Mouse (Mus musculus) layer of hippocampus, postnatal 14 days (tissue): Measurements from ENCODE around the gene Gm7137. TPM values are rescaled to one million over a fixed set of nuclear protein-coding genes. Genes with fewer than 3 reads are reported as not detected.
"Not testable (repeated sequence)": the region's sequence is repeated elsewhere in the genome, so short reads cannot be mapped to it uniquely, and the experiment has no call there.

Experiments
- DNase-seq, 2 experiments: peaks; one replicate each; pipeline ENCODE4 v3.0.0; 2021 to 2022; ENCODE audit warnings: low spot score in 2 of 2, mixed read lengths in 1 of 2
- long read RNA-seq, 2 experiments: library from polyadenylated mRNA; stranded (forward); transcript quantifications; one replicate each; pipeline ENCODE4 v2.0.0; 2021
- total RNA-seq, 2 experiments: library from RNA; stranded (reverse); gene quantifications; 2 replicates each; pipeline ENCODE4 v1.2.3; 2021

The Gm7137 gene
- not detected for total RNA-seq
- long read RNA-seq, experiment 1 = 0 reads
- long read RNA-seq, experiment 2 = 0 reads

DNA sequence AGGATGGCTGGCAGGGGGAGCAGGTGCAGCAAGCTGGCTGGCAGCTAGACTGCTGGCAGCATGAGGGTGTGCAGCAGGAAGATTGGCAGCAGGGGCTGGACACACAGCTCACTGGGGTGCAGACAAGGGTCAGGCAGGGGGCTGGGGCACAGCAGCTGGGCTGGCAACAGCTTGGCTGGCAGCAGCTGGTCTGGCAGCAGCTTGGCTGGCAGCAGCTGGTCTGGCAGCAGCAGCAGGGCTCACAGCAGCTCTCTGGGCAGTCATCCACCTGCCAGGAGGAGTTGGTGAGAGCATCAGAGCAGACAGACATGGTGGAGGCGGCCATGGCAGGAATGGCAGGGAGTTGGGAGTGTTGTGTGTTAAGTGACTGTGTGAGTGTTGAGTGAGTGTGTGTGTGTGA is at the start of gene Gm7137:
Gene Gm7137, minus strand, starts transcription at position 325 of the 400 bp plus-strand sequence.
- DNase-seq = not testable (repeated sequence)

- DNase-seq = no peak
Observed at GRCm38 (mm10) chr10:77835647-77836046, 47.6 kb upstream of the Gm7137 start, which contains the start of gene Krtap10-10. TSS of gene Krtap10-10 (plus strand) at chr10:77835947.

DNA sequence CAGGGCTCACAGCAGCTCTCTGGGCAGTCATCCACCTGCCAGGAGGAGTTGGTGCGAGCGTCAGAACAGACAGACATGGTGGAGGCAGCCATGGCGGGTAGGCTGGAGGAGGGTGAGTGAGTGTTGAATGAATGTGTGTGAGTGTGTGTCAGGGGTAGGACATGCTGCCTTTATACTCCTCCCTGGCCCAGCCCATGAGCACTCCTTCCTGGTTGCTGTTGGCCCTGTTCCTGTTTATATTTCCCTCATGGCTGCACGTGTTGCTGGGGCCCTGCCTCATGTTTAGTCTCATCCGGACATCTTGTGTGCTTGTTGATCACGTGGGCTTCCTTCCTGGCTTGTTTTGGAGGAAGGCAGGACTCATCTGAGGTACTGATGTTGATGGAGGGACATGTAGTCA is 39.0 kb upstream of the Gm7137 start, which contains the start of gene Krtap10-4:
Gene Krtap10-4, minus strand, starts transcription at position 145 of the 400 bp plus-strand sequence.
- no peak for DNase-seq

DNA sequence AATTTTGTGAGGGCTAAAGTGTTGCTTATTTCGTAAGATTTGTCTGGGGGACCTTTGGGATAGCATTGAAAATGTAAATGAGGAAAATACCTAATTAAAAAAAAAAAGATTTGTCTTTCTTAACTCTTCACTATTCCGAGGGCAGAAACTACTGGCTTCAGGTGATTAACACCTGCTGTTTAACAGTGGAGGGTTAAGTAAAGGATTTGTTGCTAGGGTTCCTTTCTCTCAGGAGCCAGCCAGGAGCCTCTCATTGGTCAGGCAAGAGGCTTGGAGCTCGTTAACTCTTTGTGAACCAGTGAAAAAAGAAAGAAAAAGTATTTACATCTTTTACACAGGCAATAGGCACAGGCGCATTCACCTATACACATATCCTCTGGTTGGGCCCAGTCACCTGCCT is 31.2 kb upstream of the Gm7137 start:
- no peak for DNase-seq

DNA sequence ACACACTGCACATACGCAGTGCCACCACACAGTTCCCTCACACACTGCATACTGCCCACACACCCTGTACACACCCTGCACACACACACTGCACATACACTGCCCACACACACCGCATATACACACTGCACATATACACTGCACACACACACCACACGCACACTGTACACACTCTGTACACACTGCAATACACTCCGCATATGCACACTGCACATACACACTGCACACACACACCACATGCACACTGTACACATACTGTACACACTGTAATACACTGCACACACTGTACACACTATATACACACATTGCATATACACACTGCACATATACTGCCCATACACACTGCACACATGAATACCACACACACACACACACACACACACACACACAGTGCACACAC is 30.5 kb upstream of the Gm7137 start:
- DNase-seq = no peak

DNA sequence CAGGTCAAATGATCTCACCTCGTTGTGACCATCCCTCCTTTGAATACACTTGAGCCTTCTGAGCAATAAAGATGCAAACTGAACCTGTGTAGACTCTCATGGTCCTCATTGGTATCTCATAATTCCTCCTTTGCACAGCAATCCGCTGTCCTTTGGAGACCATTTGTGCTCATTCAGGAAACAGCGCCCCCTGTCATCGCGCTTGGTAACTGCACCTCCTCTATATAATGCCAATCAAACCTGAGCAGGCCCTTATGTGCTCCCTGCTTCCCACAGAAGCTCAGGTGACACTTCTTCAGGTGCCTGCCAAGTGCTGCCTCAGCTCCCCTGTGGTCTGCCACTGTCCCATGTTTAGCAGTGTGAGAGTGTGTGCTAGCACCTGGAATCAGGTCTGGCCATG is 27.5 kb upstream of the Gm7137 start:
- no peak for DNase-seq

GRCm38 (mm10) chr10:77814382-77814781 is 26.4 kb upstream of the Gm7137 start, which contains the start of gene Gm2696:
TSS of gene Gm2696 (plus strand) at chr10:77814682.
- DNase-seq = no peak

DNA sequence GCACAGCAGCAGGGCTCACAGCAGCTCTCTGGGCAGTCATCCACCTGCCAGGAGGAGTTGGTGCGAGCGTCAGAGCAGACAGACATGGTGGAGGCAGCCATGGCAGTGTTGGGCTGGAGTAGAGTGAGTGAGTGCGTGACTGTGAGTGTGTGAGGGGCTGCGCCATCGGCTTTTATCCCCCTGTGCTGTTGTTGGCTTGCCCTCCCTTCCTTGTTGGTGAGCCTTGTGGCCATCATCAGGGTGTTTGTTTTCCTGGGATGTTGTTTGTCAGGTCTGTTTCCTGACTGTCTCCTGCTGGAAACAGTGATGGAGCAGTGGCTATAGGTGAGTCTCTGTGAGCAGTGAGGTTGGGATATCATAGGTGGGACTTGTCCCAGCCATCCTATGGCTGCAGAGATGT is 23.7 kb upstream of the Gm7137 start, which contains the start of gene Gm9507:
Gene Gm9507, minus strand, starts transcription at position 101 of the 400 bp plus-strand sequence.
- no peak for DNase-seq

DNA sequence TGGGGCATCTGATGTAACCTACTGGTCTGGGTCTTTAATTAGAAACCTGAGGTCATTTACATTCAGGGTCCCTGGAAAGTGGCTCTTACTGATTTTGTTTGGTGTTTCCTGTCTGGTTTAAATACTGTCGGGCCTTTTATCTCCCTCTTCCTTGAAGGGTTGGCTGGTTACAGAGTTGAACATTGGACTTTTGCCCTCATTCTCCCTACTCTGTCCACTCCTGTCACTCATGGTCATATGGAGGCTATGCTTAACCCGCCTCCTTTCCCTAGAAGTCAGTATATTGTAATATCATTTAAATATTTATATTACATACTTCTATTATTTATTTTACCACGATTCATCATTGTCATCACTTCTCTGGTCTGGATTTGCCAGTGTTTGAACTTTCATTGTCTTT is 16.1 kb upstream of the Gm7137 start:
- DNase-seq = no peak

- DNase-seq = no peak
Observed at GRCm38 (mm10) chr10:77798921-77799508, 11.0 kb upstream of the Gm7137 start, which contains the start of gene Gm19668. TSS of gene Gm19668 (minus strand) at chr10:77799133.

DNA sequence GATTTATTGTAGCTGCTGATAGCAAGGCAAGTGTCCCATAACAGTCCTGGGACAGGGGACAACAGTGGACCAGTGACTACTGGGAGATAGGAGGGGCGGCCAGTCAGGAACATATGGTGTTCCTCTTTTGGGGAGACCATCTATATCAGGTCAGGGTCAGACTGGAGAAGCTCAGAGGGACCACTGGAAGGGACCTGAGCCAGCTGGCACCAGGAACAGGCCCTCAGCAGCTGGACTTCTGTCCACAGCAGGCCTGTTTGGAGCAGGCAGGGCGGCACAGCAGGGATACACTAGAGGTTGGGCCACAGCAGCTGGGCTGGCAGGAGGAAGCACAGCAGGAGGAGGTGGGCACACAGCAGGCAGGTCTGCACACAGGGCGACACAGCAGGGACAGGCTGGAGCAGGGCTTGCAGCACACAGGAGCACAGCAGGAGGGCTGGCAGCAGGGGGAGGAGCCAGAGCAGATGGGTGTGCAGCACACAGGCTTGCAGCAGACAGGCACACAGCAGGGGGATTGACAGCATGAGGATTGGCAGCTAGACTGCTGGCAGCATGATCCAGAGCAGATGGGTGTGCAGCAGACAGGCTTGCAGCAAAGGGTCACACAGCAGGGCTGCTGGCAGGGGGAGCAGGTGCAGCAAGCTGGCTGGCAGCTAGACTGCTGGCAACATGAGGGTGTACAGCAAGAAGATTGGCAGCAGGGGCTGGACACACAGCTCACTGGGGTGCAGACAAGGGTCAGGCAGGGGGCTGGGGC is 10.3 kb upstream of the Gm7137 start:
- DNase-seq = not testable (repeated sequence)

- no peak for DNase-seq
Observed at GRCm38 (mm10) chr10:77797677-77798076, 9.7 kb upstream of the Gm7137 start.

- DNase-seq = no peak
Observed at GRCm38 (mm10) chr10:77794976-77795375, 7.0 kb upstream of the Gm7137 start, which contains the start of gene Gm9639. TSS of gene Gm9639 (minus strand) at chr10:77795076.

GRCm38 (mm10) chr10:77788621-77789020 is 621 bp upstream of the Gm7137 start:
- no peak for DNase-seq

GRCm38 (mm10) chr10:77783396-77783795 is 4.6 kb downstream of the Gm7137 start:
- not testable (repeated sequence) for DNase-seq

- DNase-seq = not testable (repeated sequence)
Observed at GRCm38 (mm10) chr10:77782442-77782841, 5.6 kb downstream of the Gm7137 start, which contains the start of gene Gm3250. TSS of gene Gm3250 (minus strand) at chr10:77782542.

GRCm38 (mm10) chr10:77776844-77777243 is 11.2 kb downstream of the Gm7137 start, which contains the start of gene Gm7138:
TSS of gene Gm7138 (minus strand) at chr10:77776944.
- DNase-seq = not testable (repeated sequence)

- DNase-seq = not testable (repeated sequence)
Observed at GRCm38 (mm10) chr10:77772142-77772541, 15.9 kb downstream of the Gm7137 start.

DNA sequence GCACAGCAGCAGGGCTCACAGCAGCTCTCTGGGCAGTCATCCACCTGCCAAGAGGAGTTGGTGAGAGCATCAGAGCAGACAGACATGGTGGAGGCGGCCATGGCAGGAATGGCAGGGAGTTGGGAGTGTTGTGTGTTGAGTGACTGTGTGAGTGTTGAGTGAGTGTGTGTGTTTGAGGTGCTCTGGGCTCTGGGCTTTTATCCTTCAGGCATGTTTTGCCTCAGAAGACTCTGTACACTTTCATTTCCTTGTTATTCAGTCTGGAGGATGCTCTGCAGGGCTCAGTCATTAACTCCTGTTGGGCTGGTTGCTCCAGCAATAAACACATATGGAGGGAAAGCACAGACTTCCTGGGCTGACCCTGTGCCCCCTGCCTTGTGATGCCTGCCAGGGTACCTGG is 16.8 kb downstream of the Gm7137 start, which contains the start of gene Gm3238:
Gene Gm3238, minus strand, starts transcription at position 101 of the 400 bp plus-strand sequence.
- not testable (repeated sequence) for DNase-seq

- no peak for DNase-seq
Observed at GRCm38 (mm10) chr10:77769727-77770126, 18.3 kb downstream of the Gm7137 start.

DNA sequence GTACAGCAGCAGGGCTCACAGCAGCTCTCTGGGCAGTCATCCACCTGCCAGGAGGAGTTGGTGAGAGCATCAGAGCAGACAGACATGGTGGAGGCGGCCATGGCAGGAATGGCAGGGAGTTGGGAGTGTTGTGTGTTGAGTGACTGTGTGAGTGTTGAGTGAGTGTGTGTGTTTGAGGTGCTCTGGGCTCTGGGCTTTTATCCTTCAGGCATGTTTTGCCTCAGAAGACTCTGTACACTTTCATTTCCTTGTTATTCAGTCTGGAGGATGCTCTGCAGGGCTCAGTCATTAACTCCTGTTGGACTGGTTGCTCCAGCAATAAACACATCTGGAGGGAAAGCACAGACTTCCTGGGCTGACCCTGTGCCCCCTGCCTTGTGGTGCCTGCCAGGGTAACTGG is 28.4 kb downstream of the Gm7137 start, which contains the start of gene Gm3233:
Gene Gm3233, minus strand, starts transcription at position 101 of the 400 bp plus-strand sequence.
- DNase-seq = not testable (repeated sequence)

GRCm38 (mm10) chr10:77753448-77753847 is 34.6 kb downstream of the Gm7137 start:
- DNase-seq = no peak
